Mouse (Mus musculus): ENCODE measurements around the gene Slc30a3. TPM values are rescaled to one million over a fixed set of nuclear protein-coding genes. Genes with fewer than 3 reads are reported as not detected.
"Not testable (repeated sequence)": the region's sequence is repeated elsewhere in the genome, so short reads cannot be mapped to it uniquely, and the experiment has no call there.

The Slc30a3 gene
- polyA plus RNA-seq, 1 experiment from 2014 or later = 2.2 TPM

GRCm38 (mm10) chr5:31036556-31036955, 71.5 kb downstream of the Slc30a3 start:
- H3K4me3 ChIP-seq = not testable (repeated sequence)
- peaks cover 39% of the 10 kb centered on the region for H3K36me3 ChIP-seq

More at GRCm38 (mm10) chr5:31036556-31036955, 71.5 kb downstream of the Slc30a3 start:
- H3K4me1 ChIP-seq; H3K4me2 ChIP-seq (replicated peaks); H3K9ac ChIP-seq (replicated peaks); H3K9me3 ChIP-seq; H3K27me3 ChIP-seq; ATAC-seq (replicated peaks); H3K27ac ChIP-seq (replicated peaks): not testable (repeated sequence)
- 92% methylated on average over 11 of the region's 11 CpGs for WGBS

Other genes with a start within 250 kb of the Slc30a3 start
- gene Tmem214, start 240.2 kb downstream of the Slc30a3 start, polyA plus RNA-seq (2015; fragmentation: Nextera tagmentation; extraction: Ambion mirVana) = 48.1 and 50.9 TPM in 2 replicates
- 23.2 and 23.9 TPM in 2 replicates for gene Agbl5, start 219.5 kb downstream of the Slc30a3 start, polyA plus RNA-seq (2015; fragmentation: Nextera tagmentation; extraction: Ambion mirVana)
- gene Ost4, start 200.4 kb downstream of the Slc30a3 start, polyA plus RNA-seq (2015; fragmentation: Nextera tagmentation; extraction: Ambion mirVana) = 243 and 273 TPM in 2 replicates
- 12.0 and 12.9 TPM in 2 replicates for gene Emilin1, start 194.8 kb downstream of the Slc30a3 start, polyA plus RNA-seq (2015; fragmentation: Nextera tagmentation; extraction: Ambion mirVana)
- 5.1 and 5.5 TPM in 2 replicates for gene Khk, start 186.8 kb downstream of the Slc30a3 start, polyA plus RNA-seq (2015; fragmentation: Nextera tagmentation; extraction: Ambion mirVana)
- gene Cgref1, start 162.6 kb downstream of the Slc30a3 start, polyA plus RNA-seq (2015; fragmentation: Nextera tagmentation; extraction: Ambion mirVana) = 15.9 and 18.5 TPM in 2 replicates
- 123 and 127 TPM in 2 replicates for gene Preb, start 147.9 kb downstream of the Slc30a3 start, polyA plus RNA-seq (2015; fragmentation: Nextera tagmentation; extraction: Ambion mirVana)
- gene Tcf23, start 139.6 kb downstream of the Slc30a3 start, polyA plus RNA-seq (2015; fragmentation: Nextera tagmentation; extraction: Ambion mirVana) = not detected in 2 replicates
- gene Atraid, start 59.9 kb downstream of the Slc30a3 start, polyA plus RNA-seq (2015; fragmentation: Nextera tagmentation; extraction: Ambion mirVana) = 144 and 153 TPM in 2 replicates
- 13.6 and 16.0 TPM in 2 replicates for gene Slc5a6, start 59.3 kb downstream of the Slc30a3 start, polyA plus RNA-seq (2015; fragmentation: Nextera tagmentation; extraction: Ambion mirVana)
- gene Cad, start 53.5 kb downstream of the Slc30a3 start, polyA plus RNA-seq (2015; fragmentation: Nextera tagmentation; extraction: Ambion mirVana) = 17.6 and 19.8 TPM in 2 replicates
- not detected in 2 replicates for gene Dnajc5g, start 2.0 kb downstream of the Slc30a3 start, polyA plus RNA-seq (2015; fragmentation: Nextera tagmentation; extraction: Ambion mirVana)
- gene Trim54, start 8.5 kb upstream of the Slc30a3 start, polyA plus RNA-seq (2015; fragmentation: Nextera tagmentation; extraction: Ambion mirVana) = not detected in 2 replicates
- not detected in 2 replicates for gene Ucn, start 30.6 kb upstream of the Slc30a3 start, polyA plus RNA-seq (2015; fragmentation: Nextera tagmentation; extraction: Ambion mirVana)
- gene Mpv17, start 46.0 kb upstream of the Slc30a3 start, polyA plus RNA-seq (2015; fragmentation: Nextera tagmentation; extraction: Ambion mirVana) = 54.6 and 54.8 TPM in 2 replicates
- 1.2 and 1.8 TPM in 2 replicates for gene Gm29609, start 71.7 kb upstream of the Slc30a3 start, polyA plus RNA-seq (2015; fragmentation: Nextera tagmentation; extraction: Ambion mirVana)
- 69.5 and 75.4 TPM in 2 replicates for gene Gtf3c2, start 71.9 kb upstream of the Slc30a3 start, polyA plus RNA-seq (2015; fragmentation: Nextera tagmentation; extraction: Ambion mirVana)
- gene Snx17, start 85.0 kb upstream of the Slc30a3 start, polyA plus RNA-seq (2015; fragmentation: Nextera tagmentation; extraction: Ambion mirVana) = 138 and 143 TPM in 2 replicates
- 78.8 and 87.0 TPM in 2 replicates for gene Eif2b4, start 85.2 kb upstream of the Slc30a3 start, polyA plus RNA-seq (2015; fragmentation: Nextera tagmentation; extraction: Ambion mirVana)
- 16.3 and 17.7 TPM in 2 replicates for gene Zfp513, start 94.1 kb upstream of the Slc30a3 start, polyA plus RNA-seq (2015; fragmentation: Nextera tagmentation; extraction: Ambion mirVana)
- 170 TPM in 2 replicates for gene Ppm1g, start 112.5 kb upstream of the Slc30a3 start, polyA plus RNA-seq (2015; fragmentation: Nextera tagmentation; extraction: Ambion mirVana)
- gene Nrbp1, start 132.6 kb upstream of the Slc30a3 start, polyA plus RNA-seq (2015; fragmentation: Nextera tagmentation; extraction: Ambion mirVana) = 156 and 157 TPM in 2 replicates
- gene Gm9970, start 133.0 kb upstream of the Slc30a3 start, polyA plus RNA-seq (2015; fragmentation: Nextera tagmentation; extraction: Ambion mirVana) = 0.34 TPM in 1 of 2 replicates, not detected in the other
- gene Krtcap3, start 143.5 kb upstream of the Slc30a3 start, polyA plus RNA-seq (2015; fragmentation: Nextera tagmentation; extraction: Ambion mirVana) = 1.7 and 2.4 TPM in 2 replicates
- 36.0 and 38.0 TPM in 2 replicates for gene Ift172, start 182.9 kb upstream of the Slc30a3 start, polyA plus RNA-seq (2015; fragmentation: Nextera tagmentation; extraction: Ambion mirVana)
- gene Fndc4, start 187.8 kb upstream of the Slc30a3 start, polyA plus RNA-seq (2015; fragmentation: Nextera tagmentation; extraction: Ambion mirVana) = 89.2 and 90.3 TPM in 2 replicates
- 0.27 and 0.45 TPM in 2 replicates for gene Gckr, start 189.2 kb upstream of the Slc30a3 start, polyA plus RNA-seq (2015; fragmentation: Nextera tagmentation; extraction: Ambion mirVana)